Mouse (Mus musculus) 3134 (cell line): ENCODE measurements around the gene Siglece.

ENCODE experiments used
- DNase-seq: peaks from one replicate; pipeline ENCODE4 v3.0.0-alpha.2; 2011; ENCODE audit warnings: low spot score; ENCODE audit not compliant: insufficient read length; ENCODE audit errors: extremely low read depth

Gene Siglece

GRCm38 (mm10) chr7:43633940-43634339 lies 26.0 kb downstream of the Siglece start:
- DNase-seq: no peak

GRCm38 (mm10) chr7:43625794-43626422 lies 34.1 kb downstream of the Siglece start:
- DNase-seq: no peak

GRCm38 (mm10) chr7:43625065-43625464 lies 34.9 kb downstream of the Siglece start:
- no peak for DNase-seq

GRCm38 (mm10) chr7:43623819-43624218 lies 36.1 kb downstream of the Siglece start:
- no peak for DNase-seq

- no peak for DNase-seq
Measured at GRCm38 (mm10) chr7:43622927-43623326, 37.0 kb downstream of the Siglece start.

GRCm38 (mm10) chr7:43613816-43614551 lies 46.0 kb downstream of the Siglece start:
- DNase-seq: no peak

- DNase-seq: no peak
Measured at GRCm38 (mm10) chr7:43608316-43608824, 51.6 kb downstream of the Siglece start.

- no peak for DNase-seq
Measured at GRCm38 (mm10) chr7:43607743-43608287, 52.1 kb downstream of the Siglece start.

GRCm38 (mm10) chr7:43606896-43607742 lies 52.8 kb downstream of the Siglece start, which contains the start of gene Zfp819:
TSS of gene Zfp819 (plus strand) at chr7:43607169.
- no peak for DNase-seq

GRCm38 (mm10) chr7:43601884-43602283 lies 58.1 kb downstream of the Siglece start:
- no peak for DNase-seq
